Mouse (Mus musculus): ENCODE measurements around the gene Prodh2.
"Not testable (repeated sequence)": the region's sequence is repeated elsewhere in the genome, so short reads cannot be mapped to it uniquely, and the experiment has no call there.

Gene Prodh2

DNA sequence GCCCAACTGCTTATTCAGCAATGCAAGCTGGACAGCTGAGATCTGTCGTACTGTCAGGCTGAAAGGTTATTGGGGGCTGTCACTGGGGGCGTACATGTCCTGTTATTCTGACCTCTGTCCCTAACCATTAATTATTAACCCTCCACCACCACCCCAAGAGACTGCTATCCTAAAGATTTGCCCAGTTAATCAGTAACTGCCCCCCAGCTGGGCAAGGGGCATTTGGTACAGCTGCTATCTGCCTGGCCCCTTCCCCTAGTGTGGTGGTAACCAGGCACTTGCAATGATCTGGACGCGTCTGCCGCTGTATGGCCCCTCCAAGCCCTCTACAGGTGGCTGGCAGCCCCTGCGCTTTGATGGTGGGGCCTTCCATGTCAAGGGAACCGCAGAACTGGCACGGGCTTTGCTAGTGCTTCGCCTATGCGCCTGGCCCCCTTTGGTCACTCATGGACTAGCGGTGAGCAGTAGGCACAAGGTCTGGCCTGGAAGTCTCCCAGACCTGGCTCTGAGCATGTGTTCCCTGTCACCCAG is at the start of gene Prodh2:
Gene Prodh2, plus strand, starts transcription at position 222 of the 531 bp plus-strand sequence.
- no peak for DNase-seq

DNA sequence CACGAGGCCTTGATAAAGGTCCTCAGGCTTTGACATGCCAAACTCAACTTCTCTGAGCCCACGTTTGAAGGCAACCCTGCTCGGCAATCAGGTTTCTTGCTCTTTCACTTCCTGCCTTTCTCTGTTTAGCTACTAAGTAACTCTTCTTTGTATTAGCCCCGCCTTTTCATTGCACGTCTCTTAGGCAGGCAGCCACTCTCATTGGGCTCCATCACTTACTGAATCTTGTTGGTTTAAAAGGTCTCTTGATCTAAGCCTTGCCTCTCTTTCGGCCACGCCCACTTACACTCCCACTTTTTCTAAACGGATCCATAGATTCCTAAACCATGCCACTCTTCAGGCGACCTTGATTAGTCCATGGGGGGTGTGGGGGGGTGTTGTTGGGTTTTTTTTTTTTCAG is 49.7 kb upstream of the Prodh2 start:
- no peak for DNase-seq

DNA sequence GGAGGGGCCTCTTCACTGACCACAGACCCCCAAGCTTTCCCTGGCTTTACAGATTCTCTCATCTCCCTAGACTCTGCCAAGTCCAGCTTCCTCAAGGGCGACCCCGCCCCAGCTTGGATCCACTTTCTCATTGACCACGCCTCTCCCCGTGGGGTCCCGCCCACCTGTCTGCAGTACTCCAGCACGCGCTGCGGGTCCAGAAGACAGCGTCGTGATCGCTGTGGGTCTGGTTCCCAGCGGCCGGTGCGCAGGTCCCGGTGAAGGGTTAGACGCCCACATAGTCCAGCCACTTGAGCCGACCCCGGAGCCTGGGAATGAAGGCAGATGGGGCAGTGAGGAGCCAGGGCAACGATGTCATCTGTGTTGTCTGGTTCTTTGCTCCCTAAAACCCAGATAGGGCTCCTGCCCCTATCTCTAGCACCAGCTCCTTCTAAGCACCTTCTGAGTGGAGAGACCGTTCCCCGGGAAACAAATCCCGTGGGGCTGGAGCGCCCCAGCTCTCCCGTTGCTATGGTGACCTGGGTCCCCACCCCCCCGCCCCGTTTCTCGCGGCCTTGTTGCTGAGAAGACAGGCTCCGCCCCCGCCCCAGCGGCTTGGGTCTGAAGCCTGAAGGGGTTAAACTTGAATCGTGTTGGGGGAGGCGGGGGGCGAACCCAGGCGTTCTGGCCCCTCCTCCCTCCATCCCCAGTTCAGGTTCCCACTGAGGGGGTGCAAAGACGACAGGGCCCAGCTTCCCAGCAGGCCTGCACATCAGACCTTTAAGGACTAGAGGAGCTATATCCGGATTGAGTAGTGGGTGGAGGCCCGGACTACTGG is 49.1 kb upstream of the Prodh2 start:
- DNase-seq: peak; percentile 17

DNA sequence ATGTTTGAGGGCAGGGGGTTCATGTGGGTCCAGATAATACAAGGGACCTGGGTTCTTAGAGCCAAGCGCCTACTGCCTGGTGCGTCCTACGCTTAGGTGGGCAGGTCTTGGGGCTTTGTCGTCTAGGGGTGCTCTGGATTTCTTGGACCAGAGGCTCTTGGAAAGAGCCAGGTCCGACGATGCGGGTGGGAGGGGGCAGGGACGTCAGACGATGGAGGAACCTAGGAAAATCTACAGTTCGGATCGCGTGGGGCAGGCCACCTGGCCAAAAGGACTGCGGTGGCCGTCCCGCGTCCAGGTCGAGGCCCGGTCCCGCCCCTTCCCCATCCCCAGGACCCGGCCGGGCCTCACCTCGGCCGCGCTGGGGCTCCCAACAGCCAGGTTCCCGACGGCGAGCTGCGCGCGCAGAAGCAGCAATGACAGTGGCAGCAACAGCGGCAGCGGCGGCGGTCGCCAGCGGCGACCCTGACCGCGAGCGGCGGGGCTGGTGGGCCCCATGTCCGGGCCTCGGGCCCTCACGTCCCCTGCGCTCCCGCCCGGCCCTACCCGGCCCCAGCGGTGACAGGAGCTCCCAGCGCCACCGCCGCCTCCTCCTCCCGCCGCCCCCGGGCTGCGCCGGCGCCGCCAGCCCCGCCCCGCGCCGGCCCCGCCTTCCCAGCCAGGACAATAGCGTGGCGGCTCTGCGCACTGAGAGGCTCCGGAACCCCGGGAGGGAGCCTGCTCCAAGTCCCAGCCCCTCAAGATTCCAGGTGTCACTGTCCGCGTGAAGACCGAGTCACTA is 48.3 kb upstream of the Prodh2 start, which contains the start of gene Aplp1:
Gene Aplp1, minus strand, starts transcription at position 565 of the 781 bp plus-strand sequence.
- DNase-seq: peak; percentile 59

DNA sequence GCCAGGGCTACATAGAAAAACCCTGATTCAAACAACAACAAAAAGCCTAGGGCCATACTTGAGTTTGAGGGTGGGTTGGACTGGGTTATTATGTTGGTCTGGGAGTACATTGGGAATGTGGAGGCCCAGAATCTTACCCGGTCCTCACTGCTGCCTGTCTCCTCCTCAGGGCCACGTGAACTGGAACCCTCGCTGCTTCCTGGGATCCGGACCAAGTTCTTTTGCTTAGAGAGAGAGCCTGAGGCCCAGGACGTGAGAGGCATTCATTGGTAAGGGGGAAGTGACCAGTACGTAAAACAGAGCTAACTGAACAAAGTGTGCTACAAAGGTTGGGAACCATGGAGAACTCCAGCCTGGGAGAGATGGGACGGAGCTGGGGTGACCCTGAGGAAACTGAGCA is 43.2 kb upstream of the Prodh2 start:
- no peak for DNase-seq

DNA sequence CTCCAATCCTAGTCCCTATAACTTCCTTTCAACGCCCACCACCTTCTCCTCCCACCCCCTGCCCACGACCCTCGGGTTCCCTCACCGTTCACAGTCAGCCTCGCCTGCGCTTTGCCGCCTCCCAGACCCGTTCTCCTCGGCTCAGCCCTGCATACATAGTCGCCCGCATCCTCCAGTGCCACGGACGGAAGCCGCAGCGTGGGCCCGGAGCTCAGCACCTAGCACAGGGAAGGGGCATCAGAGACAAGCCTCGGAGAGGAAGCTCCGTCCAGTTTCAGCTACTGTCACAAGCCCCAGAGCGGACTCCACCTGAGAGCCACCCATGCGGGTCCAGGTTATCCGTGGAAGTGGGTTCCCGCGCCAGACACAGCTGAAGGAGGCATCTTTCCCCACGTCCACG is 40.1 kb upstream of the Prodh2 start:
- no peak for DNase-seq

DNA sequence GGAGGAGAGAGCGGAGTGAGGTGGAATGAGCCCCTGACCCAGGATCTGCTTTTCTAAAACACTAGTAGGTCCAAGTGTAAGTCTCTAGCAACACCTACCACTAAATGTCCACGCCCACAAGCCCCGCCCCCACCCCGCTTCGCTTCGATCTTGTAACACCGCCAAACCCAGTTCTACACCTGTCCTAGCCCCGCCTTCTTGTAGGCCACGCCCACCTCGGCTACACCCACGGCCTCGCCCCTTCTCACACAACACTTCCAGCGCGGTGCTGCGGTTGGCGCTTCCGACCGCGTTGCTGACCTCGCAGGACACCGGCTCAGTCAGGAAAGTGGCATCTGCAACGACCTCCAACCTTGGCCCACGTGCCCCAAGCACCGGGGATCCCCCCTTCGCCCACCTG is 39.7 kb upstream of the Prodh2 start:
- DNase-seq: peak; percentile 41

DNA sequence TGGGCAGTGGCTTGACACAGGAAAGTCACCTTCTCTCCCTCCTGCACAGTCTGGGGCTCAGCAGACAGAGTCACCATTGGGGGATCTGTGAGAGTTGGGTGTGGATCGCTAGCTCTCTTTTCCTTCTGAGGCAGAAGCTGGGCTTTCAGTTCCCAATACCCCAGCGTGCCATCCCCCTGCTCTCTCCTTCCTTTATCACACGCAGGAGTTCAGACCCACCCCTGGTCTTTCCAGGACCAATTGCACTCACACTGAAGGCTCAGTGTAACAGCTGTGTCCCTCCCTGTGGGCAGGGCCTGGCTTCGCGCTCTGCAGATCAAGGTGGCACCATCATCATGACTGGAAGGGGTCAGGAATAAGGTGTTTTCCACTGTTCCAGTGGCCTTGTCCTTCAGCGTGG is 39.2 kb upstream of the Prodh2 start:
- DNase-seq: no peak

DNA sequence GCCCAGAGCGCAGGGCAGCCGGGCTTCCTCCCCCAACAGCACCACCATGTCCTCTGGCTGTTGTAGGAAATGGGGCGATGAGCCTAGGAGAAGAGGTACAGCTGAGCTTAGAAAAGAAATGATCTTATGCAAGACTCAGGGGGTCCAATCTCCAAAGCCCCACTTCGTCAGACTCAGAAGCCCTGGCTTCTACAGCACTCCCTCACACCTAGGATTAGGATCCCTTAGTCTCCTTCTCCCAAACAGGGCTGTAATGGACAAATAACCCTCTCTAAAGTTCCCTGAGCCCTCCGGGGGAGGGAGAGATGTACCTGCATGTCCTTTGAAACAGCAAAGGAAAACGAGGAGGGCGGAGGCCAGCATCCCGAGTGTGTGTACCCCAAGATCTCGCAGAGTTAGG is 36.9 kb upstream of the Prodh2 start:
- no peak for DNase-seq

DNA sequence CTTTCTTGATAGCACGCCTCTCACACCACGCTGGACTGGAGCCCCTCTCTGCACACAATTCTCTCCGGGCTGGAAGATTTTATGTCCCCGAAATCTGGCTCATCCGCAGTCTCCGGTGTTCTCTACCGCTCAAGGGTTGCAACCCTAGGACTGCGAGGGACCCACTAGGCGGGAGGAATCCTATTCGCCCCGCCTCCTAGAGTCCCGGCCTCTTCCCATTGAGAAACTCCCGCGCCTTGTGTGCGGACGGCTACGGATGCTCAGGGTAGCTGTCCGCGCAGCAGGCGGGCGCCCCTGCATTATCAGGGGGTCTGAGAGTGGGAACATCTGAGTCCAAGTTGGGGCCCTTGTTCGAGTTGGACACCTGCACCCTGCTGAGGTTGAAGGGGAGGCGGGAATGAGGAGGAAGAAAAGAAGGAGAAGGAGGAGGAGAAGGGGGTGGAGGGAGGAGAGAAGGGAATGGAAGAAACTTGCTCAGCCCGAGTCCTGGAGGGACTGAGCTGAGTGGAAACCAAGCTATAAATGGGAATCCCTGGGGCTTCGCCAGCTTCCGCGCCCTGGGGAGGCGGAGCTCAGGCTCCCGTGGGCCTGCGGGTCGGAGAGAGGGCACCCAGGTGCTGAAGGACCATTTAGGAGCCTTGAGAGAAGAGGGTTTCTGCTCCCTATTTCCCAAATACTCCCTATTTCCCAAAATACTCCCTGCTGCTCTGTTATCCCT is 36.4 kb upstream of the Prodh2 start:
- no peak for DNase-seq

DNA sequence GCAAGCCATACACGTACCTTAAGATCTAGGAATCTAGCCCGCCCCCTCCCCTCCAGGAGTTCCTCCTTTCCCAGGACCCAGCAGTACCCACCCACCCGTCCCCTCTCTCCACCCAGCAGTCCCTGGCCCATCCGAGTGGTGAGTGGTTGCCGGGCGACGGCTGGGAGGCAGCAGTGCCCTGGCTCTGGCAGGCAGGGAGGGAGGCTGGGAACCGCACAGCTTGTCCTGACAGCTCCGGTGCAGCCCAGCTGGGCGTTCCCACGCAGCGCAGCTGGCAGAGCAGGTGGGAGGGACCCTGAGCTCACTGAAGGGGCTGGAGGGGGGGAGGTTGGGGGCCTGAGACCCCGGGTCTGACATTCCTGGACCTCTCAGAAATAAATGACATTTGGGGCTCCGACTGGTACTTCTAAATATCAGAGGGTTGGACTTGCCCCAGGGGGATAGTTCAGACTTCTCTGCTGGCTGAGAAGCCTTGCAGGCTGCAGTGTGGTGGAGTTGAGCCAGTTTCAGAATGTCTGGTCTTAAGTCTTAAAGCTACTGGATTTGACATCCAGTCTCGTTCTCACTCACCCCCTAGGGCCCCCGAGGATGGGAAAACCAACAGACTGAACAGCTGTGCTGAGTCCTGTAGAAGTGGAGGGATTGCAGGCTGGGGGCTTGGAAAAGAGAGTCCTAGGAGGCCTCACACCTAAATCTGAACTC is 35.6 kb upstream of the Prodh2 start, which contains the start of the genes Kirrel2 and Nphs1:
Gene Kirrel2, minus strand, starts transcription at position 62 of the 702 bp plus-strand sequence.
Gene Nphs1, plus strand, starts transcription at position 687 of the 702 bp plus-strand sequence.
- DNase-seq: no peak

DNA sequence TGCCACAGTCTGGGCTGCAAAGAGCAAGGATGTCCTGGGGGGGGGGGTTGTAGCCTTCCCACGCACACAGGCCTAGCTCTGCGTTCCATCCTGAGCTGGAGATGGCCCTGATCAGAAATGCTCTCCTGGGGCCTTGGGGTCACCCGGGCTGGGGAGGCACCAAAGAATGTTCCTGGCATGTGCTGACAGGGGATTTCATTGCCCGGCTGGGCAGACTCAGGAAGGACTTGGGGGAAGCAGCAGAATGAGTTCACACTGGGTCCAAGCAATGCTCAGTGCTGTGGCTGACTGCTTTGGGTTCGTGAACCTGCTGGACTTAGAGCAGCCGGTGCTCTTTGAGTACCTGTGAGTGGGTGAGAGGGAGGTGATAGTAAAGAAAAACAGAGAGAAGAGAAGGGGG is 33.9 kb upstream of the Prodh2 start:
- no peak for DNase-seq

DNA sequence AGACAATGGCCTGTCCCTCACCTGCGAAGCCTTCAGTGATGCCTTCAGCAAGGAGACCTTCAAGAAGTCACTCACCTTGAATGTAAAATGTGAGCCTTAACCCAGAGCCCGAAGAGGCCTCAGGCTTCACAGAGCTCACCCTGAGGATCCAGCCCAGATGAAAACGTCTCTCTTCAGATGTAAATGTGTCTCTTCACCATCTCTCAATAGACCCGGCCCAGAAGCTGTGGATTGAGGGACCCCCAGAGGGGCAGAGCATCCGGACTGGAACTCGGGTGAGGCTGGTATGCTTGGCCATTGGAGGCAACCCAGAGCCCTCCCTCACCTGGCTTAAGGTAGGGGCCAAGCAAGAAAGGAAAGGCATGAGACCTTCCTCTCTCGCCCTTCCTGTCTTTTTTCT is 29.9 kb upstream of the Prodh2 start:
- no peak for DNase-seq

DNA sequence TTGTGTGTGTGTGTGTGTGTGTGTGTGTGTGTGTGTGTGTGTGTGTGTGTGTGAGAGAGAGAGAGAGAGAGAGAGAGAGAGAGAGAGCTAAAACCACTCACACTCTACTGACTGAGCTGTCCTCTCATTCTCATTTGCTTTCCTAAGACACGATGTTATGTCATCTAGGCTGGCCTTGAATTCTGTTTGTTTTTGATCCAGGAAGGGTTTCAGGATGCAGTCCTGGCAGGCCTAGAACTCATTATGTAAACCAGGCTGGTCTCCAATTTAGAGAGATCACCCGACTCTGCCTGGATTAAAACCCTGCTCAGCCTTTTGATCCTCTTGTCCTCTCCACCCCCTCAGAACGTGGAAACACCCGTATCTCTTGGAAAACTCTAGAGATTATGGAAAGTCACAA is 29.4 kb upstream of the Prodh2 start:
- no peak for DNase-seq

DNA sequence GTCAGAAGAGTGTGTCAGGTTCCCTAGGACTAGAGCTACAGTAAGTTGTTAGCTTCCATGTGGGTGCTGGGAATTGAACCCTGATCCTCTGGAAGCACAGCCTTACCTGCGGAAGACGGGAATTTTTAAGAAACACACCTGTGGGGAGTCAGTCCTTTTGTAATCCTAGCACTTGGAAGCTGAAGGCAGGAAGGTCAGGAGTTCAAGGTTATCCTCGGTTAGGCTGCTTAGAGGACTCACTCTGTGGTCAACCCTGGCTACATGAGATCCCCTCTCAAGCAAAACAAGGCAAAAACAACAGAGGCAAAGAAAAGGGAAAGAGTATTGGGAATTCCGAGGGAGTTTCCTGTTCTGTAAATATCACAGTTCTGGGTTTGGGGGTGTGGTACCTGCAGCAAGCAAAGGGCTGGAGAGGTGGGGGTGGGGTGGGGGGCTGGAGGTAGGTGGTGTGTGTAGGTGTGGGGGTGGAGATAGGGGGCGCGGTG is 28.6 kb upstream of the Prodh2 start:
- DNase-seq: no peak

DNA sequence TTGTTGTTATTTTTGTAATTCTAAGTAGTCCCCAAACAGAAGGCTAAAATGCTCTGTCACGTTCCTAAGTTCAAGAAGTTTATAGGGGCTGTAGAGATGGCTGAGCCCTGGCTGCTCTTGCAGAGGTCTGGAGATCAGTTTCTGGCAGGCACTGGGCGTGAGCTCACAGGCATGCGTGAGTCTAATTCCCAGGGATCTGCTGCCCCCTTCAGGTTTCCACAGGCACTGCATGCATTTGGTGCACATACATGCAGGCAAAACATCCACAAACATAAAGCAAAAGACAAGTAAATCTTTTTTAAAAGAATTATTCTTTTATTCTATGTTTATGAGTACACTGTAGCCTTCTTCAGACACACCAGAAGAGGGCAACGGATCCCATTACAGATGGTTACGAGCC is 21.0 kb upstream of the Prodh2 start:
- peak; percentile 52 for DNase-seq

DNA sequence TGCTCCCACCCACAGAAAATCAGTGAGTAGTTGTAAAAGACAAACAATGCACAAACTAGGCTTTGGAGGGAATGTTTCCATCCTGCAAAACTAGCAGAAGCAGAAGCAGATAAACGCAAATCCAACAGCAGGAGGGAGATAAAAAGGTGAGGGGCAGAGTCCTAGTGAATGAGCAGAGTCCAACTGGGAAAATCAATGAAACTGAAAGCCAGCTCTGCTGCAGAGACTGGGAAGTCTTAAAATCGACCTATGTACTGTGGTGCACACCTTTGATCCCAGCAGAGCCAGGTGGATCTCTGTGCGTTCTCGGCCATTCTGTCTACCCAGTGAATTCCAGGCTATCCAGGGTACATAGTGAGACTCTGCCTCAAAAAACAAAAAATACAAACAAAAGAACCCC is 18.4 kb upstream of the Prodh2 start:
- DNase-seq: no peak

DNA sequence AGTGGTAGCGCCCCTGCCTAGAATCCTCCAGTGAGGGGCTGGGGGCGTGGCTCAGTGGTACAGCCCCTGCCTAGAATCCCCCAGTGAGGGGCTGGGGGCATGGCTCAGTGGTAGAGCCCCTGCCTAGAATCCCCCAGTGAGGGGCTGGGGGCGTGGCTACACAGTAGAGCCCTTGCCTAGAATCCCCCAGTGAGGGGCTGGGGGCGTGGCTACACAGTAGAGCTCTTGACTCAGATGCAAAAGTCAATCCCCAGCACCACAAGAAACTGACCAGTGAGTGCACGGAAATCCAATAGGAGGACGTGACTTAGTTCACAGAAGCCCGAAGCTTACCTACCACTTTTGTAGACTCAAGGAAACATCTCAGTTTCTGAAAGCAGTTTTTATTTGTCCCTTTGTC is 17.3 kb upstream of the Prodh2 start:
- not testable (repeated sequence) for DNase-seq

DNA sequence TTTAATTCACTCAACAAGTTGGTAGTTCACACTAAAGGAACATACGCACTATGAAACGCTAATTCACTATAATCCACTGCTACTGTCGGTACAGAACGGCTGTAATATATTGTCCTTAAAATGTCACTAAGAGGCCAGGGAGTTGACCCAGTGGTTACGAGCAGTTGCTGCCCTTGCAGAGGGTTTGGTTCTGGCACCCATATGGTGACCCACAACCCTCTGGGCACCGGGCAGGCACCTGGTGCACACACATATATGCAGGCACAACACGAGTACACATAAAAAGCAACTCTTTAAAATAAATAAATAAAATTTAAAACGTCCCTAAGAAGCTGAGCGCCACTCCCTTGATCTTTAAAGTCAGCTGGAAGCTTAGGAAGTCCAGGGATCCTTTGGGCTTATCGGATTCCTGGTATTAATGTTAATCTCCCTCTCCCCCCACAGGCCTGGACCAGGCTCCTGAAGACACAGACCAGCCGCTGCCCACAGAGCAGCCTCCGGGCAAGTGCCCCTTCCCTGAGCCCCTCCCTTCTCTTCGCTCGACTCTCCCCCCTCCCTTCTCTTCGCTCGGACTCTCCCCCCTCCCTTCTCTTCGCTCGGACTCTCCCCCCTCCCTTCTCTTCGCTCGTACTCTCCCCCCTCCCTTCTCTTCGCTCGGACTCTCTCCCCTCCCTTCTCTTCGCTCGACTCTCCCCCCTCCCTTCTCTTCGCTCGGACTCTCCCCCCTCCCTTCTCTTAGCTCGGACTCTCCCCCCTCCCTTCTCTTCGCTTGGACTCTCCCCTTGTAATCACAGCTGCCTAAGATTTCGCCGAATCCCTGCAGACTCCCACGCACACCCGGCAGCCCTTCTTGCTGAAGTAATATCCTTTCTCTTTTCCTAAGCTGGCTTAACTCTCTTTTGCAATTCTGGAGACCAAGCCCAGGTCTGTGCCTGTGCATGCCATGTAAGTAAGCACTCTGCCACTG is 15.7 kb upstream of the Prodh2 start:
- no peak for DNase-seq

DNA sequence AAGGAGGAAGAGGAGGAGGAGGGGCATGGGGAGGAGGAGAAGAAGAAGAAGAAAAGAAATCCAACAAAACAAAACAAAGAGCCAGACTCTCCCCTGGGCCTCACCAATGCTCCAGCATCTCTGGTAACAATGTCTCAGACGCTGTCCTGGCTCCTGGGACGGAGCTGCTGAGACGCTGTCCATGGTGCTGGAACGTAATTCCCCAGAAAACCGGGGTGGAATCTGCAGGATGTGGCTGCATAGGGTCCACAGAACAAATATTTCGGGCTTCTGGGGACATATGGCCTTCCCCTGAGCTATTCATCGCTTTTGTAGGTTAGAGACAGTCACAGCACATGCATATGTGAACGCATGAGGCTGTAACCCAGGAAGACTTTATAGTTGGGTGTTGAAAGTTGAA is 9.2 kb upstream of the Prodh2 start:
- peak; percentile 33 for DNase-seq
